Mouse (Mus musculus): ENCODE results near the gene Adcy7.

DNA sequence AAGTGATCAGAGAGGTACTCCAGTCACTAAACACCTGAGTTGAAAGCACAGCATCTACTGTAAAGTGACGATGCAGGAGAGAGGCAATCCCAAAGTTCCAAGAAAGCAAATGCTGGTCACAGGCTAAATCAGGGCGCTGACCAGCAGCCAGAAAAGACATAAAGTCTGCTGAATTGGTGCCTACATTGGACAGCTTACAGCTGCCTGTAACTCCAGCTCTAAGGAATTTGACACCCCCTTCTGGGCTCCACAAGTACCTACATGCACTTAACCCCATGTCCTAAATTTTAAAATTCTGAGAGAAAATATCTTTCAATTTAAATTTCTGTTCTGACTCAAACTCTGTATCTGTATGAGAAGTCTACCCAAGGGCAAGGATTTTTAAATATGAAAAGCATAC is 87.8 kb downstream of the Adcy7 start:
- no peak for TF ChIP-seq POLR2A (IDR thresholded peaks at IDR 0.05; ENCODE audit: control insufficient read depth, extremely low read depth, insufficient read depth, low read length, poor library complexity)
- no peak for TF ChIP-seq CTCF (IDR thresholded peaks at IDR 0.05; ENCODE audit: borderline replicate concordance, control insufficient read depth, extremely low read depth, insufficient read depth, low read length, poor library complexity)
